15 mouse cellular contexts compared by ENCODE assay signal in the genomic region with DNA sequence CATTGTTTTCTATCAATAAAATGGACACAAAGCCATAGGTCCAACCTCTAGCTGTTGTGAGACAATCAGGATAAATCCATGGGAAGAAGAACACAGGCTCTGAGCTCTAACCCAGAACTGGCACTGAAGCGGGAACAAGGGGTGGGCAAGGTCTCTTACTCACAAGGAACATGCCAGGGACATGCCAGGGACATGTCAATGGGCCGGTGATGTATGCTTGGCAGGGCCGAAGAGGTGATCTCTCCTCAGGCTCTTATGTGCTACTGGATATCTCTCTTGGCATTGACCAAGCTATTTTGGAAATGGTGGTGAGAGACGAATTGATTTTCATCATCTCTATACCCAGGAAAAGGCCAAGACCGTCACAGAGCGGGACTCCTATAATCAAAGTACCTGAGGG. TPM values are rescaled to one million over a fixed set of nuclear protein-coding genes. Genes with fewer than 3 reads are reported as not detected.
"Had no signal": no experiment of that assay in that cellular context is flagged by ENCODE, and none has a peak within 500 bp of the region (broad histone marks: within the 10 kb centered on the region; RNA-seq: fewer than 3 reads in every experiment).

No protein-coding gene starts in this region.

- H3K27me3 ChIP-seq: lung, embryonic 15.5 days; midbrain, embryonic 15.5 days; neural tube, embryonic 12.5 days had no signal

- H3K9me3 ChIP-seq: lung, embryonic 15.5 days; megakaryocyte, embryonic 14.5 days; midbrain, embryonic 13.5 days; midbrain, embryonic 15.5 days; neural tube, embryonic 12.5 days had no signal

- H3K4me1 ChIP-seq: lung, embryonic 15.5 days; megakaryocyte, embryonic 14.5 days; midbrain, embryonic 13.5 days; midbrain, embryonic 15.5 days; neural tube, embryonic 12.5 days had no signal

- H3K4me3 ChIP-seq: lung, embryonic 15.5 days; megakaryocyte, embryonic 14.5 days; midbrain, embryonic 13.5 days; midbrain, embryonic 15.5 days; neural tube, embryonic 12.5 days had no signal

- H3K27ac ChIP-seq: lung, embryonic 15.5 days; macrophage; midbrain, embryonic 13.5 days; midbrain, embryonic 15.5 days; neural tube, embryonic 12.5 days had no signal

- DNase-seq: lung, adult 2 months; lung, postnatal 14 days; lung, postnatal 36 days; thymus, adult 18-20 months; thymus, postnatal 14 days; thymus, postnatal 36 days had no signal

- H3K36me3 ChIP-seq: lung, embryonic 15.5 days; midbrain, embryonic 13.5 days; midbrain, embryonic 15.5 days; neural tube, embryonic 12.5 days had no signal

RNA-seq across cellular contexts. Expression of gene Ky, which starts 6.8 kb away (rescaled TPM):
- total RNA-seq: megakaryocyte progenitor cell, adult 5-6 weeks; monocyte, adult 5-6 weeks; neutrophil, adult 5-6 weeks had no signal
- polyA plus RNA-seq: macrophage had no signal
